ENCODE assay signal across 11 mouse cellular contexts in genomic region chrX:162521831-162522514, GRCm38 (mm10).
DNase-seq lines count a peak whose midpoint lies in the region; ATAC-seq and TF ChIP-seq lines count a peak whose summit lies in the region.
"Had no signal": no experiment of that assay in that cellular context is flagged by ENCODE, and none has a peak within 500 bp of the region (broad histone marks: within the 10 kb centered on the region; RNA-seq: fewer than 3 reads in every experiment).

No protein-coding gene starts in this region.

- 44% methylated on average over 9 of the region's 9 CpGs for whole genome bisulfite sequencing in hindbrain, embryonic 16.5 days
- 54% methylated on average over 9 of the region's 9 CpGs for WGBS in hindbrain, embryonic 14.5 days
- 56% methylated on average over 9 of the region's 9 CpGs for WGBS in midbrain, postnatal 0 days
- 53% methylated on average over 9 of the region's 9 CpGs for WGBS in midbrain, embryonic 15.5 days
- WGBS in stomach, embryonic 15.5 days, result 40% methylated on average over 9 of the region's 9 CpGs

- no peak overlapping the region for H3K27ac ChIP-seq in hindbrain, embryonic 16.5 days (ENCODE audit: low read depth, low read length)
- H3K27ac ChIP-seq in hindbrain, embryonic 14.5 days, result no peak overlapping the region
- H3K27ac ChIP-seq in midbrain, postnatal 0 days (ENCODE audit: low read depth, low read length), result no peak overlapping the region
- no peak overlapping the region for H3K27ac ChIP-seq in midbrain, embryonic 15.5 days
- peak overlapping the region; percentile 26; the same call in 1 of the 2 replicates for H3K27ac ChIP-seq in stomach, embryonic 15.5 days
- H3K27ac ChIP-seq: midbrain, embryonic 12.5 days had no signal

- H3K4me1 ChIP-seq in hindbrain, embryonic 16.5 days (ENCODE audit: control insufficient read depth, insufficient read depth, low read depth, low read length), result peaks cover 2% of the 10 kb centered on the region; the same call in 1 of the 2 replicates
- H3K4me1 ChIP-seq in hindbrain, embryonic 14.5 days (replicated peaks; ENCODE audit: control insufficient read depth, insufficient read depth, low read length), result no peaks in the 10 kb centered on the region
- H3K4me1 ChIP-seq in midbrain, postnatal 0 days (ENCODE audit: insufficient read depth, low read length), result no peaks in the 10 kb centered on the region
- no peaks in the 10 kb centered on the region for H3K4me1 ChIP-seq in midbrain, embryonic 15.5 days
- H3K4me1 ChIP-seq in stomach, embryonic 15.5 days, result no peaks in the 10 kb centered on the region
- H3K4me1 ChIP-seq: midbrain, embryonic 12.5 days had no signal

- no peak overlapping the region for H3K4me2 ChIP-seq in hindbrain, embryonic 16.5 days (ENCODE audit: low read length)
- no peak overlapping the region for H3K4me2 ChIP-seq in hindbrain, embryonic 14.5 days (replicated peaks)
- no peak overlapping the region for H3K4me2 ChIP-seq in midbrain, postnatal 0 days (ENCODE audit: low read depth, low read length, poor library complexity, severe bottlenecking)
- H3K4me2 ChIP-seq in midbrain, embryonic 15.5 days, result no peak overlapping the region
- H3K4me2 ChIP-seq in stomach, embryonic 15.5 days, result no peak overlapping the region
- H3K4me2 ChIP-seq: liver, embryonic 11.5 days; midbrain, embryonic 12.5 days had no signal

- H3K27me3 ChIP-seq in hindbrain, embryonic 16.5 days (replicated peaks; ENCODE audit: control insufficient read depth, insufficient read depth, low read length), result no peaks in the 10 kb centered on the region
- peaks cover 32% of the 10 kb centered on the region for H3K27me3 ChIP-seq in hindbrain, embryonic 14.5 days (ENCODE audit: control insufficient read depth, insufficient read depth, low read length)
- H3K27me3 ChIP-seq in midbrain, postnatal 0 days (ENCODE audit: insufficient read depth, low read length), result no peaks in the 10 kb centered on the region; the same call in 1 of the 2 replicates
- H3K27me3 ChIP-seq in midbrain, embryonic 15.5 days (replicated peaks), result peaks cover 28% of the 10 kb centered on the region
- no peaks in the 10 kb centered on the region for H3K27me3 ChIP-seq in stomach, embryonic 15.5 days (replicated peaks)

- H3K4me3 ChIP-seq in hindbrain, embryonic 16.5 days (ENCODE audit: low read length), result no peak overlapping the region
- H3K4me3 ChIP-seq in hindbrain, embryonic 14.5 days (replicated peaks; ENCODE audit: low read length), result no peak overlapping the region
- H3K4me3 ChIP-seq in midbrain, postnatal 0 days (ENCODE audit: low read depth, low read length), result no peak overlapping the region
- H3K4me3 ChIP-seq in midbrain, embryonic 15.5 days, result no peak overlapping the region
- no peak overlapping the region for H3K4me3 ChIP-seq in stomach, embryonic 15.5 days (replicated peaks)
- H3K4me3 ChIP-seq: midbrain, embryonic 12.5 days had no signal

- no peaks in the 10 kb centered on the region for H3K9me3 ChIP-seq in hindbrain, embryonic 16.5 days (ENCODE audit: control insufficient read depth, low read length)
- H3K9me3 ChIP-seq in hindbrain, embryonic 14.5 days (ENCODE audit: control insufficient read depth, low read length), result no peaks in the 10 kb centered on the region
- no peaks in the 10 kb centered on the region for H3K9me3 ChIP-seq in midbrain, postnatal 0 days (ENCODE audit: low read length)
- no peaks in the 10 kb centered on the region for H3K9me3 ChIP-seq in midbrain, embryonic 15.5 days
- no peaks in the 10 kb centered on the region for H3K9me3 ChIP-seq in stomach, embryonic 15.5 days
- H3K9me3 ChIP-seq: midbrain, embryonic 12.5 days had no signal

- no peak for TF ChIP-seq CTCF in midbrain, postnatal 0 days (IDR thresholded peaks at IDR 0.05)

- no peak overlapping the region for H3K9ac ChIP-seq in hindbrain, embryonic 16.5 days (ENCODE audit: low read depth, low read length)
- H3K9ac ChIP-seq in hindbrain, embryonic 14.5 days, result no peak overlapping the region
- H3K9ac ChIP-seq in midbrain, postnatal 0 days (replicated peaks; ENCODE audit: low read length, poor library complexity, severe bottlenecking), result no peak overlapping the region
- H3K9ac ChIP-seq in midbrain, embryonic 15.5 days, result no peak overlapping the region
- no peak overlapping the region for H3K9ac ChIP-seq in stomach, embryonic 15.5 days
- H3K9ac ChIP-seq: midbrain, embryonic 12.5 days had no signal

- peak; percentile 34; the same call in 1 of the 2 replicates for ATAC-seq in hindbrain, embryonic 16.5 days
- no peak for ATAC-seq in hindbrain, embryonic 14.5 days (ENCODE audit: low FRiP score)
- ATAC-seq in midbrain, postnatal 0 days (ENCODE audit: low FRiP score), result no peak
- no peak for ATAC-seq in midbrain, embryonic 15.5 days (replicated peaks)
- ATAC-seq in stomach, embryonic 15.5 days (ENCODE audit: insufficient read depth, low FRiP score, low read depth), result peak; percentile 76; the same call in 1 of the 2 replicates

- no peaks in the 10 kb centered on the region for H3K36me3 ChIP-seq in hindbrain, embryonic 16.5 days (ENCODE audit: control insufficient read depth, insufficient read depth, low read length)
- no peaks in the 10 kb centered on the region for H3K36me3 ChIP-seq in hindbrain, embryonic 14.5 days (replicated peaks; ENCODE audit: control insufficient read depth, insufficient read depth)
- no peaks in the 10 kb centered on the region for H3K36me3 ChIP-seq in midbrain, postnatal 0 days (ENCODE audit: insufficient read depth, low read length)
- H3K36me3 ChIP-seq in midbrain, embryonic 15.5 days (replicated peaks), result no peaks in the 10 kb centered on the region
- no peaks in the 10 kb centered on the region for H3K36me3 ChIP-seq in stomach, embryonic 15.5 days
- H3K36me3 ChIP-seq: midbrain, embryonic 12.5 days had no signal

- DNase-seq in hindbrain, embryonic 14.5 days (ENCODE audit: low spot score), result no peak
- DNase-seq in midbrain, postnatal 0 days (ENCODE audit: low spot score), result peak; percentile 17
- peak; percentile 55 for DNase-seq in gastrocnemius, postnatal 25 days
- no peak for DNase-seq in thymus, adult 18-20 months
- no peak for DNase-seq in layer of hippocampus, adult 9-10 months (ENCODE audit: low spot score)
- DNase-seq: thymus, postnatal 14 days had no signal

Comparison
In these comparisons a context has a peak if more than half of its experiments do, and no peak if none do; other contexts are left out.
1. ATAC-seq: peak in hindbrain, embryonic 16.5 days (single experiment) and stomach, embryonic 15.5 days (single experiment); none in hindbrain, embryonic 14.5 days (single experiment), midbrain, postnatal 0 days (single experiment) and midbrain, embryonic 15.5 days (single experiment).
2. DNase-seq: peak in midbrain, postnatal 0 days (single experiment) and gastrocnemius, postnatal 25 days (single experiment); none in hindbrain, embryonic 14.5 days (single experiment), thymus, adult 18-20 months (0 of 2) and layer of hippocampus, adult 9-10 months (single experiment).